Mouse (Mus musculus) CD8-positive naive resting alpha-beta T cell, adult 2 months (primary cell): ENCODE data around the gene Stk16.

Experiments
- DNase-seq, 2 experiments: peaks; one replicate each; pipeline ENCODE4 v3.0.0; 2022; ENCODE audit warnings: low read depth in 2 of 2, low spot score in 2 of 2

The Stk16 gene

GRCm38 (mm10) chr1:75236117-75237050 is 25.7 kb downstream of the Stk16 start, which contains the start of gene Dnajb2:
TSS of gene Dnajb2 (plus strand) at chr1:75236406.
- DNase-seq: peak; percentile 76 to 77

GRCm38 (mm10) chr1:75239591-75239990 is 29.0 kb downstream of the Stk16 start:
- DNase-seq: no peak

DNA sequence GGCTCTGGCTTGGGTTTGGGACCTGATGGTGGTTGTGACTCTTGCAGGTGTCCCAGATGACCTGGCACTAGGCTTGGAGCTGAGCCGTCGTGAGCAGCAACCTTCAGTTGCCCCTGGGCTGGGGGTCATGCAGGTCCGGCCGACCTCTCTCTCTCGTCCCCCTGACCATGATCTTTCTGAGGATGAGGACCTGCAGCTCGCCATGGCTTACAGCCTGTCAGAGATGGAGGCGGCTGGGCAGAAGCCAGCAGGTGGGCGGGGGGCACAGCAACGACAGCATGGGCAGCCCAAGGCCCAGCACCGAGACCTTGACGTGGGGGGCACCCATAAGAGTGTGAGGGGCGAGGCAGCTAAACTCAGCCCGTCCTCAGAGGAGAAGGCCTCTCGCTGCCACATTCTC is 32.8 kb downstream of the Stk16 start:
- DNase-seq: no peak

GRCm38 (mm10) chr1:75244175-75244826 is 33.7 kb downstream of the Stk16 start:
- no peak for DNase-seq

- no peak for DNase-seq
These were observed 34.2 kb downstream of the Stk16 start for GRCm38 (mm10) chr1:75244836-75245235.

DNA sequence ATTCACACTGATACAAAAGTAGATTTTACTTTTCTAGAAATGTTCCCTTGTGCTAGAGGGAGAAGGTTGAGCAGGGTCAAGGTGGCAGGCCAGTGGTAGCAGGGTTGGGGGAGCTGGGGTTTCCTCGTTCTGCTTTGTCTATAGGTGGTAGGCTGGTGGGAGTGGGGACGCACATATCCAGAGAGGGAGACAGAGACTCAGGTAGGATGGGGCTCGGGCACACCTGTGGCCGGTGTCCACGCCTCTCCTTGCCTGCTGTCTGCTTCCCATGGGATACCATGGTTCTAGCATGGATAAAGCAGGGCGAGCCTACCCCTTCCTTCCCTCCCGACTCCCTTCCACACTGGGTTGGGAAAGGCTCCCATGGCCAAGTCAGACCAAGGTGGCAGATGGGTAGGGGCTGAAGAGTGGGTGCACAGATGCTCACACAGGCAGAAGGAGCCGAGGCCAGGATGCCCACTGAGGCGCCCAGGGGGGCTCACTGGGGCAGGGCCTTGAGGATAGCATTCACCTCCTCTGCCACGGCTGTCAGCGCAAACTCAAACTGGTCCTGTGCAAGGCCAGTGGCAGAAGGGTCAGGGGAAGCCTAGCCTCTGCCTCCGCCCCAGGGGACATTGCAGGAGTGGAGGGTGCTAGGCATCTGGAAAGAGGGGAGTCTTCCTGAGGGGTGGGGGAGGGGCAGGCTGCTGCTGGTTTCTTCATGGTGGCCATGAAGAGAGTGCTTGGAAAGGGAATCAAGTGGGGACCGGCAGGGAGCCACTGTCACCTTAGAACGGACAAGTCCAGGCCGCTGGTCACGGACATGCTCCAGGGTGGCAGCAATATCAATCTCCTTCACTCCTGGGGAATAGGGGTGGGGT is 36.7 kb downstream of the Stk16 start:
- DNase-seq: no peak

- no peak for DNase-seq
These were observed 37.6 kb downstream of the Stk16 start for GRCm38 (mm10) chr1:75248041-75248772.

GRCm38 (mm10) chr1:75250498-75250897 is 39.9 kb downstream of the Stk16 start:
- DNase-seq: no peak

DNA sequence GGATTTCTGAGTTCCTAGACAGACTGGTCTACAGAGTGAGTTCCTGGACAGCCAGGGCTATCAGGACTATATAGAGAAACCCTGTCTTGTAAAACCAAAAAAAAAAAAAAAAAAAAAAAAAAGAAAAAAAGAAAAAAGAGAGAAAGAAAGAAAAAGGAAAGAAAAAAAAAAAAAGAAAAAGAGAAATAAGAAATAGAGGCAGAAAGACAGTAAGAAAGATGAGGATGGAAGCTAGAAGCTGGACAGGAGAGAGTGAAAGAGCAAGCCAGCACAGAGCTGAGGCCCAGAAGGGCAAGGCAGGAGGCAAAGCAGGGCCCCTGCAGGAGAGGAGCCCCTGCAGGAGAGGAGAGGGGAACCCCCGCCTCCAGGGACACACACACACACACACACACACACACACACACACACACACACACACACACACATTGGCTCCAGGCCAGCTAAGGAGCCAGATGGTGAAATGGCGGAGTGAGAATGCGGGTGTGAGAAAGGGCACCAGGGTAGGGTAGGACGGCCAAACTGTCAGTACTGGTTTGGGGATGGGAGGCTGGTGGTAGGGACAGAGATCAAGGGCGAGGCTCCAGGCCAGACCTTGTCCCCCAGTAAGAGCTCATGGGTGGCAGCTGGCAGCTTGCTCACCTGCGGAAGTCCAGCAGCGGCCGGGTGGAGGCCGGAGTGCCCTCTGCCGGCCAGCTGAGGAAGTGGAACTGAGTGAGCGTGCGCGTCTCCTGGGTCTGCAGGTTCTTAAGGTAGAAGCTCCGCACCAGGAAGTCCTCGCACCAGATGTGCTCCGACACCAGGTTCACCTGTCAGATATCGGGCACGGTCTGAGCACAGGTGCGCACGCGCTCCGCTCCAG is 40.7 kb downstream of the Stk16 start:
- DNase-seq: peak; percentile 82 to 84

- DNase-seq: no peak
These were observed 41.7 kb downstream of the Stk16 start for GRCm38 (mm10) chr1:75252308-75252707.

- DNase-seq: no peak
These were observed 42.4 kb downstream of the Stk16 start for GRCm38 (mm10) chr1:75253029-75253428.

DNA sequence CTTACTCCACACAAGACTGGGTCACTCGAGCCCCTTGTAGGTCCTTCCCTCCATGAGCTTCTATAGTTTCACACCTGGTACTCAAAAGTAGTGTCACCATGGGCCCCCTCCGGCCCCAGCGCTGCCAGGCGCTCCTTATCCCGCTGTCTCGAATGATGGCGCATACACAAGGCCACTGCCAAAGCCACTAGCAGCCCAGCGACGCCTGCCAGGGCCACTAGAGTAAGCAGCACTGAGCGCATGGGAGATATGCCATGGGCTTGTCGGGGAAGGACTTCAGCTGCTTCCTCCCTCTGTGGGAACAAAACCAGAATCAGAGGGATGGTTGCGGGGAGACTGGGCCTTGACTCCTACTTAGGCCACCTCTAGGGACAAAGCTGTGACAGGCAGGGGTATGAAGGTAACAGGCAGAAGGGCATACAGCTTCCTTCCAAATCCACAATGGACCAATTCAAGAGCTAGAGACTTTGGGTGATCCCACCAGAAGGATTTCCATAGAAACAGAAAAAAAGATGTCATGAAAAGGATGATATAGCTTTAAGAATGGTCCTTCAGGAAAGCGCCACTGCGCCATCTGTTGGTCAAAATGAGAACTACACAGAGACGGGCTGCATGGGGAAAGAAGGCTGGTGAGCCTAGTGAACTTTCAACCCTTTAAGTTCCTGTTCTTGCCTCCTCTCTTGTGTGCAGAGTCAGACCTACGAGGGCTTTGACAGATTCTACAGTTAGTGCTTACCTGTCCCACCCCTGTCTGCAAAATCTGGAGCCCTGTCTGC is 43.4 kb downstream of the Stk16 start:
- peak; percentile 83 to 89 for DNase-seq

DNA sequence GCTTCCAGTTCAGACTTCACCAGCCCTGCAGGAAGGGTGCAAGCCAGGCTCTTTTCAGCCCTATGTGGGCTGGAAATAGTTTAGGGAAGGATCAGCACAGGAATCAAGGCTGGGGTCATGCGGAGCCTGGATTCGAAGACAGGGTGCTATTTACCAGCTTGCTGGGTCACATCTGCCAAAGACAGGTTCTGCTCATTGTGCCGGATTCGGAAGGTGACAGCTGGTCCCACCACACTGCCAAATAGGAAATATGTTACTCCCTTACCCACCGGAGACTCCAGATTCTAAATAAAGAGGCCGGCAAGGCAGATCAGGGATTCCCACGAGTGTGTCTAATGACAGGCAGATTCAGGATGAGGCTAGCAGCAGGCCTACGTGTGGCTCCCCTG is 44.0 kb downstream of the Stk16 start:
- DNase-seq: no peak

DNA sequence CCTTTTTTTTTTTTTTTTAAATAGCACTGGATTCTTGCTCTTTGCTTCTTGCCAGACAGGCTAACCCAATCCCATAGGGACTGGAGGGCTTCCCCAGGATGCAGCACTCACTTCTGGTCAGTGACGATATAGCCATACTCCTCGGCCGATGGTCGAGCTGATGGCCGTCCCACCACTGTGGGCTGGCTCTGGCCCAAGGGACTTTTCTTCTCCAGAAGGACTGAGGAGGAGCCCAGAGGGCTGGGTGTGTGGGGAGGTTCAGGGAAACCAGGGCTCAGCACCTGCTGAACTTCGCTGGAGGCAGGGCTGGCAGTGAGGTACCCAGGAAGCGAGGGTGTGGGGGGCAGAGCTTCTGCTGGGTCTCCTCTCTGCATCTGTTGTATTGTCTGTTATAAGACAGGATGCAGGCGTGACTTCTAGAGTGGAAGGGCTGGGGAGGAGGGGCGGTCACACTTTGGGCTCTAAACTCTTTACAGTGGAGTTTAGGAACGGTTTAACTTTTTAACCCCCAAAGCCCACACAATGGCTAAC is 44.9 kb downstream of the Stk16 start:
- DNase-seq: no peak

GRCm38 (mm10) chr1:75261278-75261677 is 50.6 kb downstream of the Stk16 start:
- no peak for DNase-seq

DNA sequence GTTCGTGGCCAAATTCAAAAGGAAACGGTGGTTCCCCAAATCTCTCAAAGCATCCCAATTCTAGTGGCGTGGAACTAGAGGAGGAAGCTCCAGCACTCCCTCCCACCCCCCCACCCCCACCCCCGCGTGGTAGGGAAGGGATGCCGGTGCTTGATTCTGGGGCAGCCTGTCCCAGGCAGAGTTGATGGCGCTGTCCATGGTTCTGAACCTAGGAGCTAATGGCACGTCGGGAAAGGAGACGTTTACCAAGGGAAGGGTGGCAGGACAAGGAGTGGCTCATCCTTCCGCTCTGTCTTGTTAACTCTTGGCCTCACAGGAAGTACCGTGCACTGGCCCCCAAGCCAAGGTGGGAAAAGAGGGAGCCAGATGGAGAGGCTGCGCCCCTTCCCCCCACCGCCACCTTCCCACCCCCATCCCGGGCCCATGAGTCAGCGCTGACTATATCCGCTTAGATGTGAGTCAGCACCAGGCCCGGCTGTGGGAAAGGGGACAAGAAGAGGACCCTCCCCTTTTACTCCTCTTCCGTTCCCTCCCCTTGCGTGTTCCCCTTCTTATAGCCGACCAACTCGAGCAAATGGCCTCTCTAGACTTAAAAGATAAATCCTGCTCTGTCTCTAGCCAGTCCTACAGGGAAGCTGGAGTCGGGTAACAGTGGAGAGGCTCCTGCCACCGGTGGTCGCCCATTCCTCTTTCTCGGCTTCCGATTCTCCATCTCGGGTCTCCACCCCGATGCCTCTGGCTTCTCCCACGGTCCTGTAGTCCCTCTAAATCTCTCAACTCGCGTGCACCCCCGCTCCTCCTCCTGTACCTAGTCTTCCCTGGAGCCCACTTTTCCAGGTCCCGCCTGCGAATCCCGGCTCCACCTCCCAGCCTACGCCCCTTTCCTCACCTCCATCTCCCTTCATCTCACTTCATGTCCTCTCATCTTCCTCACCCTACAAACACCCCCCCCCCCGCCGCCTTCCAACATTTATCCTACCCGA is 52.6 kb downstream of the Stk16 start:
- DNase-seq: no peak

GRCm38 (mm10) chr1:75264091-75264880 is 53.6 kb downstream of the Stk16 start, which contains the start of gene Ptprn:
TSS of gene Ptprn (minus strand) at chr1:75264502.
- no peak for DNase-seq
